8 mouse cellular contexts compared by ENCODE assay signal in genomic region chr6:12748454-12748786, GRCm38 (mm10). TPM values are rescaled to one million over a fixed set of nuclear protein-coding genes. Genes with fewer than 3 reads are reported as not detected.
DNase-seq lines count a peak whose midpoint lies in the region; ATAC-seq and TF ChIP-seq lines count a peak whose summit lies in the region.

No protein-coding gene starts in this region.

- TF ChIP-seq POLR2A in cortical plate, adult 2 months (IDR thresholded peaks at IDR 0.05; ENCODE audit: extremely low read depth, insufficient read depth, low read length) = no peak

- no peak for TF ChIP-seq CTCF in cortical plate, adult 2 months (IDR thresholded peaks at IDR 0.05; ENCODE audit: extremely low read depth, insufficient read depth, low read length)
- no peak for TF ChIP-seq CTCF in heart, postnatal 0 days (IDR thresholded peaks at IDR 0.05; ENCODE audit: low read depth)

- peaks cover 7% of the 10 kb centered on the region; the same call in 1 of the 2 replicates for H3K4me1 ChIP-seq in kidney, embryonic 16.5 days (ENCODE audit: insufficient read depth, low read length)
- H3K4me1 ChIP-seq in cortical plate, adult 2 months (ENCODE audit: control insufficient read depth, insufficient read depth, low read length) = no peaks in the 10 kb centered on the region
- 0 out of 2 replicates have a peak, but pooled peaks cover 8% of the 10 kb centered on the region for H3K4me1 ChIP-seq in heart, postnatal 0 days (ENCODE audit: control insufficient read depth, insufficient read depth)
- H3K4me1 ChIP-seq in lung, embryonic 16.5 days (replicated peaks; ENCODE audit: control insufficient read depth, insufficient read depth, low read length) = 0 out of 2 replicates have a peak, but pooled peaks cover 5% of the 10 kb centered on the region

- peak overlapping the region; percentile 73 for H3K4me3 ChIP-seq in kidney, embryonic 16.5 days (ENCODE audit: low read length)
- H3K4me3 ChIP-seq in cortical plate, adult 2 months (ENCODE audit: insufficient read depth, low read length) = peak overlapping the region; percentile 89
- peak overlapping the region; percentile 64 for H3K4me3 ChIP-seq in heart, postnatal 0 days (ENCODE audit: low read depth, low read length)
- H3K4me3 ChIP-seq in lung, embryonic 16.5 days (ENCODE audit: low read length) = peak overlapping the region; percentile 64

- peak overlapping the region; percentile 70 for H3K9ac ChIP-seq in kidney, embryonic 16.5 days (replicated peaks; ENCODE audit: low read length)
- peak overlapping the region; percentile 55 for H3K9ac ChIP-seq in heart, postnatal 0 days (replicated peaks; ENCODE audit: low read depth, low read length)
- peak overlapping the region; percentile 66 for H3K9ac ChIP-seq in lung, embryonic 16.5 days (ENCODE audit: low read length)

- intact Hi-C loops in left cerebral cortex, postnatal 36 days (cut with DNase I) = loop anchor here (5.0 kb wide), 1 partner anchor 324 kb away; no protein-coding TSS in a partner anchor

- no peak for TF ChIP-seq EP300 in heart, postnatal 0 days (IDR thresholded peaks at IDR 0.05; ENCODE audit: low read depth)

- peak overlapping the region; percentile 90 for H3K4me2 ChIP-seq in kidney, embryonic 16.5 days (replicated peaks; ENCODE audit: low read depth, low read length)
- H3K4me2 ChIP-seq in heart, postnatal 0 days (ENCODE audit: low read depth, low read length) = peak overlapping the region; percentile 97
- H3K4me2 ChIP-seq in lung, embryonic 16.5 days (ENCODE audit: low read depth, low read length) = peak overlapping the region; percentile 94

- no peak for ATAC-seq in kidney, embryonic 16.5 days (ENCODE audit: low FRiP score, low TSS enrichment)
- ATAC-seq in heart, postnatal 0 days (ENCODE audit: insufficient read depth, low read depth) = peak; percentile 53; the same call in 1 of the 2 replicates
- ATAC-seq in lung, embryonic 16.5 days (ENCODE audit: low read depth) = peak; percentile 61; the same call in 1 of the 2 replicates

- under 1% methylated on average over 6 of the region's 6 CpGs for WGBS in kidney, embryonic 16.5 days
- under 1% methylated on average over 6 of the region's 6 CpGs for WGBS in heart, postnatal 0 days
- under 1% methylated on average over 6 of the region's 6 CpGs for WGBS in lung, embryonic 16.5 days

- H3K36me3 ChIP-seq in kidney, embryonic 16.5 days (ENCODE audit: insufficient read depth, low read length) = no peaks in the 10 kb centered on the region
- no peaks in the 10 kb centered on the region for H3K36me3 ChIP-seq in heart, postnatal 0 days (replicated peaks; ENCODE audit: control insufficient read depth, insufficient read depth, low read length)
- no peaks in the 10 kb centered on the region for H3K36me3 ChIP-seq in lung, embryonic 16.5 days (ENCODE audit: control insufficient read depth, insufficient read depth, low read length)

- H3K27ac ChIP-seq in kidney, embryonic 16.5 days (ENCODE audit: low read length) = peak overlapping the region; percentile 76
- H3K27ac ChIP-seq in cortical plate, adult 2 months (ENCODE audit: insufficient read depth, low read length) = peak overlapping the region; percentile 34
- peak overlapping the region; percentile 82 for H3K27ac ChIP-seq in heart, postnatal 0 days (ENCODE audit: low read depth)
- H3K27ac ChIP-seq in lung, embryonic 16.5 days (ENCODE audit: low read length) = no peak overlapping the region

- DNase-seq in kidney, postnatal 14 days = no peak
- peak; percentile 47 for DNase-seq in heart, postnatal 0 days (ENCODE audit: low spot score)
- DNase-seq in thymus, postnatal 25 days = no peak
- no peak for DNase-seq in left cerebral cortex, postnatal 36 days (ENCODE audit: low spot score in 2 of 2)
- no peak for DNase-seq in c-Kit-positive CD71-positive TER-119-positive erythroid progenitor cells, embryonic 14.5 days (ENCODE audit: low spot score)

- H3K9me3 ChIP-seq in kidney, embryonic 16.5 days (ENCODE audit: low read length) = no peaks in the 10 kb centered on the region
- no peaks in the 10 kb centered on the region for H3K9me3 ChIP-seq in heart, postnatal 0 days (replicated peaks; ENCODE audit: control insufficient read depth, low read length)
- H3K9me3 ChIP-seq in lung, embryonic 16.5 days (ENCODE audit: control insufficient read depth, low read length) = no peaks in the 10 kb centered on the region

- no peaks in the 10 kb centered on the region for H3K27me3 ChIP-seq in kidney, embryonic 16.5 days (ENCODE audit: insufficient read depth, low read length)
- H3K27me3 ChIP-seq in heart, postnatal 0 days (ENCODE audit: control insufficient read depth, insufficient read depth, low read length) = no peaks in the 10 kb centered on the region
- peaks cover 6% of the 10 kb centered on the region; the same call in 1 of the 2 replicates for H3K27me3 ChIP-seq in lung, embryonic 16.5 days (ENCODE audit: control insufficient read depth, insufficient read depth, low read depth, low read length)

RNA-seq across cellular contexts. Expression of gene Thsd7a, which starts 0.8 kb away (rescaled TPM):
- 7.9 and 8.4 TPM in 2 replicates for polyA plus RNA-seq in kidney, embryonic 16.5 days (2015; fragmentation: Nextera tagmentation; extraction: Ambion mirVana)
- polyA plus RNA-seq in cortical plate, adult 2 months (2012; rRNA removed) = 7.6 and 8.9 TPM in 2 replicates
- 4.5 and 4.7 TPM in 2 replicates for total RNA-seq in heart, postnatal 0 days (2014; rRNA removed; ENCODE audit: low replicate concordance)
- polyA plus RNA-seq in heart, postnatal 0 days (2015; fragmentation: Nextera tagmentation; extraction: Ambion mirVana) = 2.0 and 2.2 TPM in 2 replicates
- polyA plus RNA-seq in lung, embryonic 16.5 days (2015; fragmentation: Nextera tagmentation; extraction: Ambion mirVana) = 1.2 and 1.5 TPM in 2 replicates
- 10 to 100 TPM; 35.4 to 40.6 TPM for total RNA-seq in left cerebral cortex, postnatal 36 days (2021)
